Comparison of ENCODE assay signal across 8 mouse cellular contexts in the genomic region with DNA sequence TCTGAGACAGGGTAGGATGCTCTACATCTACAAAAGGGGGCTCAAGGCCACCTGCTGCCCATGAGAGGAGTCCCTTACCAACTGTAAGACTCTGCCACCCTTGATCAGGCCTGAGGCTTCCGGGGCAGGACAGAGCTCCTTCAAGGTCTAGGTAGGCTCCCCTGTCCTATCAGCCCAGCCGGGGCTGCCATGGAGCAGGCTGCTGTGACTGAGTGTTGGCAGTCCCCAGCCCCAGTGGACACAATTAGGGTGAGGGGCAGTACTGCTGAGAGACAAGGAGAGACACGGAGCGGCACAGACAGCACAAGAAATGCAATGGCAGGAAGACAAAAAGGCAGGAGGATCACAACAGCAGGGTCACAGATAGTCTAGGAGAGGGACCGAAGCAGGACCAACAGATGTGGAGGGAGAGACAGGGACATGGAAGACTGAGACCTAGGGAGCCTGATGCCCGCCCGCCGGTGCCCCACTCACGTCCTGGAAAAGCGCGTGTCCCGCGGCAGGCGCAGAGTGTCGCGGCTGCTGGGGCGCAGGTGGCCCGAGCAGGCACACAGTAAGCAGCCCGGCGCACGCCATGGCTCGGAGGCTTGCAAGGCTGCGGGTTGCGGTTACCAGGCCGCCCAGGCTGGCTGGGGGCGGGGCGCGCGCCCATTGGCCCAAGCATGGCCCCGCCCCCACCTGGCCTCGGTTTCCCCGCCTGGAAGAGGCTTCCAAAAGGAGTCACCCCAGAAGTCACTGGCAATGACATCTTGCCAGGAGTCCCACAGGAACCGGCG. TPM values are rescaled to one million over a fixed set of nuclear protein-coding genes. Genes with fewer than 3 reads are reported as not detected.
DNase-seq lines count a peak whose midpoint lies in the region; ATAC-seq and TF ChIP-seq lines count a peak whose summit lies in the region.

A gene (minus strand): TSS at position 627 of the 776 bp plus-strand sequence.

- H3K9ac ChIP-seq in lung, embryonic 14.5 days, result peak within 1 kb of the TSS; percentile 36

- no peaks in the 10 kb centered on the region for H3K27me3 ChIP-seq in lung, embryonic 14.5 days (ENCODE audit: insufficient read depth, low read length)

- peaks cover 27% of the 10 kb centered on the region for H3K36me3 ChIP-seq in lung, embryonic 14.5 days (ENCODE audit: insufficient read depth)

- 0 out of 2 replicates have a peak, but pooled peaks cover 17% of the 10 kb centered on the region for H3K4me1 ChIP-seq in lung, embryonic 14.5 days (ENCODE audit: insufficient read depth)

- no peak for TF ChIP-seq CTCF in lung, embryonic 14.5 days (IDR thresholded peaks at IDR 0.05; ENCODE audit: low read depth)

- 7% methylated on average over 34 of the region's 34 CpGs for WGBS in lung, embryonic 14.5 days

- H3K4me2 ChIP-seq in lung, embryonic 14.5 days, result peak within 1 kb of the TSS; percentile 60

- peak within 1 kb of the TSS; percentile 15; the same call in 1 of the 2 replicates for H3K4me3 ChIP-seq in lung, embryonic 14.5 days (ENCODE audit: low read depth, low read length)

- no peak for DNase-seq in lung, embryonic 14.5 days
- no peak for DNase-seq in lung, postnatal 10 days
- DNase-seq in cerebellum, postnatal 10 days, result peak; percentile 91 to 94
- DNase-seq in gastrocnemius, postnatal 14 days, result peak; percentile 47
- DNase-seq in kidney, postnatal 4 days, result peak; percentile 55 to 67
- DNase-seq in lung, postnatal 36 days, result peak; percentile 19
- DNase-seq in right cerebral cortex, postnatal 25 days, result peak; percentile 68
- DNase-seq in urinary bladder, adult 18-20 months (ENCODE audit: low spot score in 2 of 2), result no peak

- ATAC-seq in lung, embryonic 14.5 days (ENCODE audit: insufficient read depth), result no peak

- no peaks in the 10 kb centered on the region for H3K9me3 ChIP-seq in lung, embryonic 14.5 days (ENCODE audit: low read depth, low read length)

- H3K27ac ChIP-seq in lung, embryonic 14.5 days (ENCODE audit: low read depth), result no peak within 1 kb of the TSS

- intact Hi-C loops in gastrocnemius, postnatal 14 days (cut with DNase I; ENCODE audit: low total_unique reads), result no loop called here

RNA-seq across cellular contexts. Expression of the gene that starts here (rescaled TPM):
- 2.6 and 3.2 TPM in 2 replicates for polyA plus RNA-seq in lung, embryonic 14.5 days (2014; fragmentation: Nextera tagmentation; extraction: Ambion mirVana)
- total RNA-seq in gastrocnemius, postnatal 14 days (2021), result 1 to 10 TPM; 1.1 to 1.2 TPM

Comparison
In these comparisons a context has a peak if more than half of its experiments do, and no peak if none do; other contexts are left out.
1. DNase-seq: peak in cerebellum, postnatal 10 days (2 of 2), gastrocnemius, postnatal 14 days (single experiment), kidney, postnatal 4 days (2 of 2), lung, postnatal 36 days (single experiment) and right cerebral cortex, postnatal 25 days (single experiment); none in lung, embryonic 14.5 days (single experiment), lung, postnatal 10 days (single experiment) and urinary bladder, adult 18-20 months (0 of 2).